Mouse (Mus musculus) kidney, adult 11 months (tissue): Measurements from ENCODE around the gene Gm10750.
"Not testable (repeated sequence)": the region's sequence is repeated elsewhere in the genome, so short reads cannot be mapped to it uniquely, and the experiment has no call there.

Experiments used
- DNase-seq: peaks from one replicate; pipeline ENCODE4 v3.0.0; 2022

The Gm10750 gene

DNA sequence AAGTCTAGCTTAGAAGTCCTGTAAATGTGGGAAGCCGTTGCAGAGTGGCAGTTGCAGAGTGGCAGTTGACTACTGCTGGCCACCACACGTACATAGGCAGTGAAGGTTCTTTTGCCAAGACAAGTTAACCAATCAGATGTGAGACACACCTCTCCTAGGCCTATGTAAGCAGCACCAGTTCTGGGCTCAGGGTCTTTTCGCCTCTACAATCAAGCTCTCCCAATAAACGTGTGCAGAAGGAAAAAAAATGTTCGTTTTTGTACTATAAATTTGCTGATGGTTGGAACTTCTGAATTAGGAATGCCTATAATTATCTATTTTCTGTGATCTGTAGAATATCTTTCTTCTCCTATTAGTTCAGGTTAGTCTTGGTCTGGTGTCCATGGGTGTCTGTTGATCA, at the start of gene Gm10750:
Gene Gm10750 (minus strand): TSS at position 101 of the 400 bp plus-strand sequence.
- DNase-seq, result not testable (repeated sequence)

DNA sequence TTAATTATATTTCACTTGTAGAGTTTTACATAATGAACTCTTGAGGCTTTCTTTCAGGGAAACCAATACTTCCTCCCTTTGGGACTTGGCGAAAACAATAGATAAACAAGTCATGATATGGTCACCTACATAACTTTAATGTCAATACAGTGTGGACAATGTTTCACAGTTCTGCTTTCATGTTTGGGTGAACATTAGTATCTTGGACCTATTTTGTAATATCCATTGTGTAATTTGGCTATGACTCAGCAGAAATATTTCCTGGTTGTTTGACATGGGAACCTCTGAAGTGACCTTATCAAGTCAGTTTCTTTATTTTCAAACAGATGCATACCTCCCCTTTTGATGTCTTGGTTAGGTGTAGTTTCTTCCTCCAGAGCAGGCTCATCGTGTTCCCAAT, 12.2 kb downstream of the Gm10750 start:
- no peak for DNase-seq

DNA sequence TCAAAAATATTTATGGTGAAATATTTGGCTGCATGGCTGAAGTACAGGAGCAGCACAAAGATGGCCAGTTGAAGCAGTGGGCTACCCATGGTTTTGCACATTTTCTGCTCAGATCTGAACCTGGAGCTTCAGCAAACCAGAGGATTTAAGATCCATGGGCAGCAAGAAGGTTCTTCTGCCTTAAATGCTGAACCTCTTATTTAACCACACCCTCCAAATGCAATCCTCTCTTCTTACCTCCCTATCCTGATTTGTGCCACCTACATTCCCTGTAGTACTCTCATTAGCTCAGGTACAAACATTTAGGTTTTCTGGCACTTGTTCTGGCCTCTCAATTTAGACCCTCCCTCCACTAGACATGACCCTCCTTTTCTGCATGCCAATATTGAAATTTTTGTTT, 13.9 kb downstream of the Gm10750 start, which contains the start of gene Gm1330:
Gene Gm1330 (minus strand): TSS at position 101 of the 400 bp plus-strand sequence.
- no peak for DNase-seq

DNA sequence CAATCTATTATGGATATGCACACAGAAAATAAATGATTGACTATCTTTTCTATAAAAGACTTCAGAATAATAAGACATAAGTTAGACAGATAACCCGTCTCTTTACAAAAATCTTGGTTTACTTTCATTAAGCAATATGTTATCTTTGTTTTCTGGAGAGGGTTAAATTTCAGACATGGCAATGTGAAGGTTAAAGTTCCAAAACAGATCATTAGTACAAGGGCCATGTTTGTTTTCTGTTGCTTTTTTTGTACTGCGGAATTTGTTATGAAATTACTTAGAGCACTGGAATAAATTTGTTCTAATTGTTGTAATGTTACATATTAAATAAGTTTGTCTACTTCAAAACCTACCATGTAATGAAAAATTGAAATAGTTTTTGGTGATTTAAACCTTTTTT, 21.9 kb downstream of the Gm10750 start:
- no peak for DNase-seq
